Mouse (Mus musculus): ENCODE data around the gene Krt7.

Krt7 gene

GRCm38 (mm10) chr15:101436611-101437010 lies 25.8 kb downstream of the Krt7 start:
- DNase-seq (ENCODE audit: inconsistent age in 2 of 2, low spot score in 1 of 2): no peak

GRCm38 (mm10) chr15:101438555-101438954 lies 27.7 kb downstream of the Krt7 start, which contains the start of gene Krt87:
Krt87 (minus strand) TSS chr15:101438804.
- no peak for DNase-seq (ENCODE audit: inconsistent age in 2 of 2, low spot score in 1 of 2)

DNA sequence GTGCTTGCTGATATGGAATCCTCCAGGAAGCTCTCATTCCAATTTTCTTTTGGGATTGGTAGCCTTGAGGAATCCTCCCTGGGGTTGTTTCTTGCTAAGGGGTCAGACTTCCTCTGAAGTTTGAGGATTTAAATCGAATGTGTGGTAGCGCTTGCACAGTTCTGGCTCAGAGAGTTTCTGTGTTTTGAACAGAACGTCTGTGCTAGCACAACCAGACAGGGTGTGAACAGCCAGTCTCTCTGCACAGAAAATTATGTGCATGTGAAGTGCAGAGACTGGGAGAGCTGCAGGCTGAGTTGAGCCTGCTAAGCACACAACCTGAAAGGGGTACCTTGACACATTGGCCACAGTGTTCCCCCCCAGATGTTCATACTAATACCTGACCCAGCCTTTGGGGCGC lies 30.0 kb downstream of the Krt7 start:
- DNase-seq (ENCODE audit: inconsistent age in 2 of 2, low spot score in 1 of 2): no peak

DNA sequence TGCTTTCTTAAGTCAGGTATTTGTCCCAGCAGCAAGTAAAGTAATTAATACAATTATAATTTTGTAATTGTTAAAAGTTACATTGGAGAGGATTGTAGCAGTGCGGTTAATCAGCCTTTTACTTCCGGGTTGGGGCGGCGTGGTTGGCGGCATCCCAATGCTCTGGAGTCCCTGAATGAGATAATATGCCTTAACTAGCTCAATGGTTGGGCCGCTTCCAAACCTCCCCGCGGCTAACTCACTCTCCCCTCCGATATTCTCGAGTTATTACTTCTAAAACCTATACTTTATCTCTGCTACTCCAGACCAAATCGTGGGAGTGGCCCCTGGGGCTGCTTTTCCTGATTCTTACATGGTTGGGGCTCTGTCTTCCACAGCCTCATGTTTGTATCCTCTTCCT lies 35.7 kb downstream of the Krt7 start:
- no peak for DNase-seq (ENCODE audit: inconsistent age in 2 of 2, low spot score in 1 of 2)

GRCm38 (mm10) chr15:101447444-101447843 lies 36.6 kb downstream of the Krt7 start, which contains the start of gene Krt88:
Krt88 (plus strand) TSS chr15:101447744.
- DNase-seq (ENCODE audit: inconsistent age in 2 of 2, low spot score in 1 of 2): no peak

DNA sequence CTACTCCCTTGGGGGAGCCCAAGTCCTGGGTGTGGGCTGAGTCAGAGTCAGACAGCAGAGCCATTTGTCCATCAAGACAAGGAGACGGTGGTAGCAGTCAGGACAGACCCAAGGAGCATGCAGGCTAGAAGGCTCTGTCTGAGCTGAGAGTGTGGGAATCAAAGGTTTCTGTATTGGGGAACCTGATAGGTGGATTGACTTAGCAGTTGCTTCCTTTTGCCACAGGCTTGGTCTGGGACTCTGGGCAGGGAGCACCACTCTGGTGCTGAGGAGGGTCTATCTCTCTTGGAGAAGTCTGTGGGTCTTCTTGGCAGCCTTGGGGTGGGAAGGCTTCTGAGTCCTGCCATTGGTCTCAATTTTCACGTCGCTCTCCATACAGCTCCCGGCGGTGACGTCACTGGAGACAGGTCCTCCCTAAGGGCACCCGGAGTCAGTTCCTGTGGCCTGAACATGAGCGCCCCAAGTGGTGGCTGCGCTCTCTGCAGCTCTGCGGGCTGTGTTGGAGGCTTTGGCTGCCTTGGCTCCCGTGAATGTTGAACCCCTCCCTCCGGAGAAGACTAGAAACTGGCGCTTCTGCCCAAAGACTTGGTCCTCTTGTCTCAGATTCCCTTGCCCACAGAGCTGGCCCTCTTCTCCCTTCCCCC lies 42.4 kb downstream of the Krt7 start:
- DNase-seq (ENCODE audit: inconsistent age in 2 of 2, low spot score in 1 of 2): peak; percentile 77 to 92

- no peak for DNase-seq (ENCODE audit: inconsistent age in 2 of 2, low spot score in 1 of 2)
Observed at GRCm38 (mm10) chr15:101454774-101455173, 43.9 kb downstream of the Krt7 start.

DNA sequence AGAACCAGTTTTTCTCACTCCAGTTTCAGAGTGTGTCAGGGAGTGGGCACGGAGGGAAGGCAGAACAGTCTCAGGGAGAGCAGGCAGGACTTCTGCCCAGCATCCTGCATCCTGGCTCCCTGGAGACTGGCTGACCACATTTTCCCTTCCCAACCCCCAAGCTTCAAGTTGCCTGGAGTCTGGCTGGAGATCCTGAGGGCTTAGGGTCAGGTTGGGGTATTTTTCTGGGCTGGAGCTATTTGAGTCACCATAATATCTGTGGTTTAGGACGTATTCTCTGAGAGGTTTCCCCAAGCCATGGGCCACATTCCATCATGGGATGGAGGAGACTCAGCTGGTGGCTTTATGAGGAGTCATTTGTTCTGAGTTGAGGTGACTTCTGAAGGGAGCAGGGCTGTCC lies 44.4 kb downstream of the Krt7 start:
- no peak for DNase-seq (ENCODE audit: inconsistent age in 2 of 2, low spot score in 1 of 2)

- no peak for DNase-seq (ENCODE audit: inconsistent age in 2 of 2, low spot score in 1 of 2)
Observed at GRCm38 (mm10) chr15:101455891-101456290, 45.0 kb downstream of the Krt7 start.

GRCm38 (mm10) chr15:101458361-101458930 lies 47.6 kb downstream of the Krt7 start:
- peak in 1 of 2 experiments; percentile 27 for DNase-seq (ENCODE audit: inconsistent age in 2 of 2, low spot score in 1 of 2)

GRCm38 (mm10) chr15:101459283-101459682 lies 48.4 kb downstream of the Krt7 start:
- DNase-seq (ENCODE audit: inconsistent age in 2 of 2, low spot score in 1 of 2): no peak

DNA sequence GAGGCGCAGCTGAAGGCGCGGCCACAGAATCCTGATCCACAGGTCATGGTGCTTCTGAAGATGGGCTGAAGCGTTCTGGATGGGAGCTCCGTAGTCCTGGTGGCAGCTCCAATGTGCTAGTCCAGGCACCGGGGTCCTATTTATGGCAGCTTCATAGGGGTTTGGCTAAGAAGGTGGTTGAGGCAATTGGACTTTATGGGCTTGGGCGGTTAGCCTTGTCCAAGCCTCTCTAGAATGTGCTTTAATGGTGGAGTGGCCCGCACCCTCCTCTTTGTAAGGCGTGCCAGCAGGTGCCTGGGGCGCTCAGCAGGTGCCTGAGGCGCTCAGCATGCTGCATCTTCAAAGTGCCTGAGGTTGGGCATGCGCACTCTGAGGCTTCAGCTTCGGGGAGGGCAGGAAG lies 52.8 kb downstream of the Krt7 start, which contains the start of gene Krt81:
Gene Krt81, minus strand, starts transcription at position 101 of the 400 bp plus-strand sequence.
- no peak for DNase-seq (ENCODE audit: inconsistent age in 2 of 2, low spot score in 1 of 2)

DNA sequence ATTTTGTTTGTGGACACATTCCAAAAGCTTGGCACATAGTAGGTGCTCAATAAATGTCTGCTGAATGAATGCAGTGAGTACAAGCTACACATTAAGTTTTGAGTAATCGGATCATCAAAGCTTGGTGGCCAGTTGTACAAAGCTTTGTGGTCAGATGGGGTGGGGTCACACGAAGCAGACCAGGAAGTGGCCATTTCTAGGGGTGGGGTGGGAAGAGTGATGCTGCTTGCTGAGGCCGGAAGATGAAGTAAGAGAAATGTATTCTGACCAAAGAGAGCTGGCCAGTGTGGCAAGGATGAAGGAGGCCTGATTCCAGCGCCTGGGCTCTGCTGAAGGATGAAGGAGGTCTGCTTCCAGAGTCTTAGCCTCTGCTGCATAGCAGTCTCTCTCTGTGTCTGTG lies 58.2 kb downstream of the Krt7 start:
- no peak for DNase-seq (ENCODE audit: inconsistent age in 2 of 2, low spot score in 1 of 2)

DNA sequence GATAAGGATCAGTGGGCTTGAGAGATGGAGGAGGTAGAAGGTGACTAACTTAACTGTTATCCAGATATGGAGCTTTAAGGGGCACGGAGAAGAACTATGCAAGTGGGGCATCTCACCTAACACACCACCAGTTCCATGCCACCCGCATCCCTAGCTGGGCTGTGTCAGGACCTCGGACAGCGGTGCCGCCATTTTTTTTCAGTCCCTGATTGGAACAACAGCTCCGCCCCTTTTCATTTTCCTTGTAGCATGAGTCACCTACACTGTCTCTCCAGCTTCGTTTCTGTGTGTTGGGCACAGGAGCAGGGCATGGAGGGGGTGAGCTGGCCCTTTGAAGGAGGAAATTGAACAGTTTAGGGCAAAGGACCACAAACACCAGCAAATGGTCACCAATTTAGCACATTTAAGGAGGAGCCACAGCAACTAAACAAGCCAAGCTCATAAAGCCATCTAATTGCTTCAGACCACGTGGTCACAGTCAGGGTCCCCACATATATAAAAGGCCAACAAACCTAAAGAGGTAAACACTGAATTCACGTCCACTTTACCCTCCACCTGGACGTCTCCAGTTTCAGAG lies 62.2 kb downstream of the Krt7 start, which contains the start of gene Krt86:
Gene Krt86, plus strand, starts transcription at position 527 of the 577 bp plus-strand sequence.
- peak; percentile 46 to 85 for DNase-seq (ENCODE audit: inconsistent age in 2 of 2, low spot score in 1 of 2)

- DNase-seq (ENCODE audit: inconsistent age in 2 of 2, low spot score in 1 of 2): peak; percentile 33 to 65
Observed at GRCm38 (mm10) chr15:101479007-101479665, 68.3 kb downstream of the Krt7 start.

DNA sequence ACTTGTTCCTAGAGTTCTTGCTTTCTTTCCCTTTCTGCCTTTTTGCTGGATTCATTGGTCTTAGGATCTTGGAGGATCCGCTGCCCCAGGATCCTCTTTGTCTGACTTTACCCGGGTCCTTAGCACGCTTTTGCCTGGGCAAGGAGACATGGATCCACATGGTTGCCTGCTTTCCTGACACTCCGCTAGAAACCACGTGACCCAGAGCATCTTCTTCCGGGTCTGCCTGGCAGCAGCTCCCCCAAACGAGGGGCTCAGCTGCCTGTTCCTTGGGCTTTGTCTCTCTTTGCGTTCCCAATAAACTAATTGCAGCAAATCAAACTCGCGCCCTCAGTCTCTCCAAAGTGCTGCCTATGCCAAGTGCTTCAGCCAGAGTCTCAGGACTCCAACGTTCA lies 68.8 kb downstream of the Krt7 start:
- DNase-seq (ENCODE audit: inconsistent age in 2 of 2, low spot score in 1 of 2): no peak

All from adrenal gland, adult (tissue).